Mouse (Mus musculus) stomach, embryonic 16.5 days (tissue): ENCODE results near the gene Hmgb2. TPM values are rescaled to one million over a fixed set of nuclear protein-coding genes. Genes with fewer than 3 reads are reported as not detected.
A peak's percentile ranks its signal among the peaks of the same experiment; 100 is the strongest.

ENCODE experiments used
- ATAC-seq: fragments of 200-750 bp; cut with Nextera tagmentation; 2 replicates; pipeline ENCODE4 v1.8.0; 2017; ENCODE audit warnings: moderate number of reproducible peaks, moderate TSS enrichment; ENCODE audit not compliant: insufficient read depth, low FRiP score
- H3K27ac ChIP-seq: fragments of 300-500 bp; sonication (generic); 2 replicates; pipeline ENCODE4 v1.5.1; 2014; ENCODE audit warnings: low read length
- H3K27me3 ChIP-seq: fragments of 300-500 bp; sonication (generic); 2 replicates; pipeline ENCODE4 v1.6.1; 2014; ENCODE audit warnings: low read length, control low read depth, mixed read lengths; ENCODE audit not compliant: control insufficient read depth, insufficient read depth
- H3K36me3 ChIP-seq: fragments of 300-500 bp; sonication (generic); 2 replicates; pipeline ENCODE4 v1.6.1; 2014; ENCODE audit warnings: low read length; ENCODE audit not compliant: control insufficient read depth, insufficient read depth
- H3K4me1 ChIP-seq: fragments of 300-500 bp; sonication (generic); 2 replicates; pipeline ENCODE4 v1.6.1; 2014; ENCODE audit warnings: low read length, control low read depth, mixed read lengths; ENCODE audit not compliant: control insufficient read depth, insufficient read depth
- H3K4me2 ChIP-seq: fragments of 300-500 bp; sonication (generic); 2 replicates; pipeline ENCODE4 v1.6.1; 2014; ENCODE audit warnings: low read depth, low read length, mixed read lengths
- H3K4me3 ChIP-seq: fragments of 300-500 bp; sonication (generic); replicated peaks from 2 replicates; pipeline ENCODE4 v1.5.1; 2014; ENCODE audit warnings: mild to moderate bottlenecking, low read length
- H3K9ac ChIP-seq: fragments of 300-500 bp; sonication (generic); 2 replicates; pipeline ENCODE4 v1.6.1; 2014; ENCODE audit warnings: low read length
- H3K9me3 ChIP-seq: fragments of 300-500 bp; sonication (generic); replicated peaks from 2 replicates; pipeline ENCODE4 v1.6.1; 2016; ENCODE audit warnings: low read length, control low read depth; ENCODE audit not compliant: control insufficient read depth
- WGBS: fragments of 180-500 bp; shearing (Covaris S2); extraction: QIAGEN DNeasy Blood & Tissue Kit; methylation state at CpG from one replicate; pipeline ENCODE4 v1.1.7; 2014; 5-methylcytosine and 5-hydroxymethylcytosine counted together
- polyA plus RNA-seq: library from polyadenylated mRNA; unstranded; fragments of >200 nt; fragmentation: Nextera tagmentation; extraction: Ambion mirVana; gene quantifications from 2 replicates; pipeline ENCODE4 v1.2.1, GENCODE M21; 2015

The Hmgb2 gene
- 221 and 345 TPM in 2 replicates for polyA plus RNA-seq

GRCm38 (mm10) chr8:57511316-57512118 lies at the start of gene Hmgb2:
TSS of gene Hmgb2 (plus strand) at chr8:57511907.
- no peaks in the 10 kb centered on the region for H3K9me3 ChIP-seq
- H3K4me2 ChIP-seq, result peak within 1 kb of the TSS; percentile 97
- H3K4me3 ChIP-seq, result peak within 1 kb of the TSS; percentile 79
- ATAC-seq, result peak; percentile 100
- H3K4me1 ChIP-seq, result peaks cover 6% of the 10 kb centered on the region; the same call in 1 of the 2 replicates
- H3K36me3 ChIP-seq, result peaks cover 6% of the 10 kb centered on the region
- peak within 1 kb of the TSS; percentile 100 for H3K27ac ChIP-seq
- peak within 1 kb of the TSS; percentile 100 for H3K9ac ChIP-seq
- WGBS, result under 1% methylated on average over 63 of the region's 63 CpGs
- H3K27me3 ChIP-seq, result no peaks in the 10 kb centered on the region

- no peak for ATAC-seq
- H3K9ac ChIP-seq, result no peak overlapping the region
- H3K4me3 ChIP-seq, result no peak overlapping the region
- H3K4me2 ChIP-seq, result no peak overlapping the region
- no peaks in the 10 kb centered on the region for H3K9me3 ChIP-seq
- WGBS, result 43% methylated on average over 1 of the region's 1 CpGs
- no peaks in the 10 kb centered on the region for H3K27me3 ChIP-seq
- no peak overlapping the region for H3K27ac ChIP-seq
- no peaks in the 10 kb centered on the region for H3K4me1 ChIP-seq
- no peaks in the 10 kb centered on the region for H3K36me3 ChIP-seq
Observed at GRCm38 (mm10) chr8:57462839-57463238, 48.9 kb upstream of the Hmgb2 start.

- Histone ChIP-seq H3K27me3 (no peaks in the 10 kb centered on the region), H3K4me2 (no peak overlapping the region), H3K27ac (no peak overlapping the region), H3K9me3 (no peaks in the 10 kb centered on the region), H3K36me3 (no peaks in the 10 kb centered on the region), H3K9ac (no peak overlapping the region), H3K4me1 (no peaks in the 10 kb centered on the region), H3K4me3 (no peak overlapping the region)
- ATAC-seq, result no peak
- 75% methylated on average over 3 of the region's 3 CpGs for WGBS
Observed at GRCm38 (mm10) chr8:57463757-57464156, 48.0 kb upstream of the Hmgb2 start.

GRCm38 (mm10) chr8:57468624-57469023 lies 43.1 kb upstream of the Hmgb2 start:
- no peak overlapping the region for H3K9ac ChIP-seq
- no peaks in the 10 kb centered on the region for H3K27me3 ChIP-seq
- no peaks in the 10 kb centered on the region for H3K9me3 ChIP-seq
- no peak overlapping the region for H3K4me2 ChIP-seq
- no peaks in the 10 kb centered on the region for H3K36me3 ChIP-seq
- peak; percentile 87; the same call in 1 of the 2 replicates for ATAC-seq
- no peaks in the 10 kb centered on the region for H3K4me1 ChIP-seq
- no peak overlapping the region for H3K27ac ChIP-seq
- 23% methylated on average over 5 of the region's 5 CpGs for WGBS
- no peak overlapping the region for H3K4me3 ChIP-seq

GRCm38 (mm10) chr8:57470863-57471262 lies 40.8 kb upstream of the Hmgb2 start:
- no peaks in the 10 kb centered on the region for H3K27me3 ChIP-seq
- no peaks in the 10 kb centered on the region for H3K9me3 ChIP-seq
- ATAC-seq, result no peak
- H3K4me1 ChIP-seq, result no peaks in the 10 kb centered on the region
- H3K9ac ChIP-seq, result no peak overlapping the region
- WGBS, result 91% methylated on average over 5 of the region's 5 CpGs
- no peak overlapping the region for H3K4me2 ChIP-seq
- H3K36me3 ChIP-seq, result no peaks in the 10 kb centered on the region
- no peak overlapping the region for H3K27ac ChIP-seq
- no peak overlapping the region for H3K4me3 ChIP-seq

- no peak for ATAC-seq
Observed at GRCm38 (mm10) chr8:57473751-57474150, 38.0 kb upstream of the Hmgb2 start.

GRCm38 (mm10) chr8:57478406-57478805 lies 33.3 kb upstream of the Hmgb2 start:
- Histone ChIP-seq H3K4me2 (no peak overlapping the region), H3K27me3 (no peaks in the 10 kb centered on the region), H3K9ac (no peak overlapping the region), H3K4me1 (no peaks in the 10 kb centered on the region), H3K36me3 (peaks cover 10% of the 10 kb centered on the region; the same call in 1 of the 2 replicates), H3K9me3 (no peaks in the 10 kb centered on the region), H3K4me3 (no peak overlapping the region), H3K27ac (no peak overlapping the region)
- no peak for ATAC-seq
- 56% methylated on average over 3 of the region's 3 CpGs for WGBS

More at GRCm38 (mm10) chr8:57473751-57474150, 38.0 kb upstream of the Hmgb2 start:
- H3K9me3 ChIP-seq, result no peaks in the 10 kb centered on the region
- H3K4me2 ChIP-seq, result no peak overlapping the region
- no peaks in the 10 kb centered on the region for H3K27me3 ChIP-seq
- H3K4me3 ChIP-seq, result no peak overlapping the region
- no peaks in the 10 kb centered on the region for H3K36me3 ChIP-seq
- no peak overlapping the region for H3K27ac ChIP-seq
- H3K4me1 ChIP-seq, result no peaks in the 10 kb centered on the region
- no peak overlapping the region for H3K9ac ChIP-seq
- 66% methylated on average over 6 of the region's 6 CpGs for WGBS

- Histone ChIP-seq H3K4me3 (no peak overlapping the region), H3K27me3 (no peaks in the 10 kb centered on the region), H3K4me2 (no peak overlapping the region), H3K9ac (no peak overlapping the region), H3K27ac (no peak overlapping the region), H3K36me3 (peaks cover 10% of the 10 kb centered on the region; the same call in 1 of the 2 replicates), H3K4me1 (no peaks in the 10 kb centered on the region), H3K9me3 (no peaks in the 10 kb centered on the region)
- 89% methylated on average over 8 of the region's 8 CpGs for WGBS
- no peak for ATAC-seq
Observed at GRCm38 (mm10) chr8:57479700-57480099, 32.0 kb upstream of the Hmgb2 start.

- Histone ChIP-seq H3K9me3 (no peaks in the 10 kb centered on the region), H3K4me1 (peaks cover 3% of the 10 kb centered on the region), H3K27ac (no peak overlapping the region), H3K4me2 (no peak overlapping the region), H3K4me3 (no peak overlapping the region), H3K9ac (no peak overlapping the region), H3K27me3 (no peaks in the 10 kb centered on the region), H3K36me3 (peaks cover 10% of the 10 kb centered on the region; the same call in 1 of the 2 replicates)
- WGBS, result 74% methylated on average over 4 of the region's 4 CpGs
- ATAC-seq, result no peak
Observed at GRCm38 (mm10) chr8:57480606-57481005, 31.1 kb upstream of the Hmgb2 start.
